Mouse (Mus musculus): ENCODE measurements around the gene Tmem43.

DNA sequence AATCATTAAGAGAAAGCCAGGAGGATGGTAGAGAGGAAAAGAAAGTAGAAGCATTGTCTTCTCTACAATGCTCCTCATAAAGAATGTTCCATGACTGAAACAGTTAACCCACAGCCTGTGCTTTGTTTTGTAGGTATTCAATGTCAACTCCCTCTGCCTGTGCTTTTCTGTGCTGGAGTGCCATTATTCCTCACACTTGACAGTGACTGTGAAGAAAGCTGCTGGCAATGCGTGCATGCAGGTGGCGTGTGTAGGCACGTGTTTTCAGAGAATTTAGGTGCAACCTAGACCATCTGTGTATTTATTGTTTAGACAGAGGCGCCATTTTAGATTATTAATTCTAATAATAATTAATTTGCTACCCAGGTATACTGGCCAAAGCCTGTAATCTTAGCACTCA is 49.4 kb upstream of the Tmem43 start:
- TF ChIP-seq CTCF (IDR thresholded peaks at IDR 0.05; ENCODE audit: low read depth) (no peak), EP300 (IDR thresholded peaks at IDR 0.05; ENCODE audit: low read depth) (no peak)

Measured in heart, postnatal 0 days (tissue).